Mouse (Mus musculus): ENCODE measurements around the gene Maml3. TPM values are rescaled to one million over a fixed set of nuclear protein-coding genes. Genes with fewer than 3 reads are reported as not detected.

Maml3 gene
- total RNA-seq, 1 experiment = 1.2 TPM

DNA sequence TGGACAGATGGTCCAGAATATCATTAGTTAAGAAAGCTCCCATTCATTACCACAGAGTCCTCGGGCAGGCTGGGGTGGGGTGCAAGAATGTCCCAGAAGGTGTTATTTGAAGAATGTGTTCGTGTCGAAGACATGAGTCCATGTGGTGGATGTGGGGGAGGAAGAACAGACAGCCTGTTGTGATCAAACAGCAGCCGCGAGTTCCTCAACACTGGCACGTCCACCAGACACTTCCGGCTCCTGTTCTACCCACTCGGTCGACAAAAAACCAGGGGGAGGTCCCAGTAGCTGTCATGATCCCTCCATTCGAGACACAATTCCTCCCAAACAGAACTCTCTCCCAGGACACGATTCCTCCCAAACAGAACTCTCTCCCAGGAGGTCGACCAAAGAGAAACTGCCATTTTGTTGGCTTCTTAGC, 75.2 kb downstream of the Maml3 start:
- TF ChIP-seq ZC3H11A (IDR thresholded peaks at IDR 0.05; ENCODE audit: borderline replicate concordance, low read depth, low read length) (no peak), HCFC1 (IDR thresholded peaks at IDR 0.05; ENCODE audit: borderline replicate concordance, insufficient read depth, low read length) (no peak), MAFK (IDR thresholded peaks at IDR 0.05; ENCODE audit: insufficient read depth, low read depth, low read length) (no peak)
- in situ Hi-C loops (cut with MboI; ENCODE audit: low sequenced_read_pairs in 2 of 2, unreplicated experiment in 2 of 2) = no loop called here
- no peak for DNase-seq (ENCODE audit: low read depth, low spot score)
- Histone ChIP-seq H3K4me1 (ENCODE audit: control insufficient read depth in 2 of 2, insufficient read depth in 2 of 2, low read length in 2 of 2, poor library complexity in 1 of 2) (peaks cover 2 to 7% of the 10 kb centered on the region in 2 experiments; a peak in 1 of 4 replicates), H3K9me3 (ENCODE audit: control insufficient read depth, insufficient read depth, low read depth, low read length) (no peaks in the 10 kb centered on the region), H3K36me3 (ENCODE audit: control insufficient read depth, insufficient read depth, low read length, poor library complexity, severe bottlenecking) (no peaks in the 10 kb centered on the region), H3K9ac (ENCODE audit: insufficient read depth, low read depth, low read length, poor library complexity, severe bottlenecking) (no peak overlapping the region), H3K27ac (ENCODE audit: insufficient read depth, low read depth, low read length, poor library complexity, severe bottlenecking) (no peak overlapping the region; the same call in 1 of the 2 replicates), H3K4me3 (ENCODE audit: insufficient read depth in 1 of 2, low read depth in 1 of 2, low read length in 2 of 2, poor library complexity in 1 of 2, severe bottlenecking in 1 of 2) (no peak overlapping the region)

DNA sequence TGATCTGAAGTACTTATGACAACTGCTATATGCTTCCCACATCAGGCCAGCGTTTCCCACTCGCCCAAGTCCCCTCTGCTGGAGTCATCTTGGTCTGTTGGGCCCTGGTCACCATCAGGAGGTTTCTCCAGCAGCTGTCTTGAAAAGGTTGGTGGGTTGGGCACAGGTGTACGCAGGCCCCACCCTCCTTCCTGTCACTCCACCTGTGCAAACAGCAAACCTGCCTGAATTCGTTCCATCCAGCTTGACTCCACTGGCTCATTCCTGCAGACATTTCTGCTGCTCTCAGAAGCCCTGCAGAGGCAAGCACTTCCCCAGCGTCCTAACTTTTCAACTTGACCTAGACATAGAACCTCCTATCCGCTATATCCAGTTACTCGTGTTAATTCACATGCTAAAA, 76.9 kb downstream of the Maml3 start:
- in situ Hi-C loops (cut with MboI; ENCODE audit: low sequenced_read_pairs in 2 of 2, unreplicated experiment in 2 of 2) = no loop called here
- TF ChIP-seq CHD2 (IDR thresholded peaks at IDR 0.05; ENCODE audit: low read depth, low read length) (no peak), HCFC1 (IDR thresholded peaks at IDR 0.05; ENCODE audit: borderline replicate concordance, insufficient read depth, low read length) (no peak), ZNF384 (IDR thresholded peaks at IDR 0.05; ENCODE audit: low read depth, low read length) (no peak), MAFK (IDR thresholded peaks at IDR 0.05; ENCODE audit: insufficient read depth, low read depth, low read length) (no peak), ZC3H11A (IDR thresholded peaks at IDR 0.05; ENCODE audit: borderline replicate concordance, low read depth, low read length) (no peak)
- DNase-seq (ENCODE audit: low read depth, low spot score) = no peak
- Histone ChIP-seq H3K36me3 (ENCODE audit: control insufficient read depth, insufficient read depth, low read length, poor library complexity, severe bottlenecking) (no peaks in the 10 kb centered on the region), H3K4me1 (ENCODE audit: control insufficient read depth in 2 of 2, insufficient read depth in 2 of 2, low read length in 2 of 2, poor library complexity in 1 of 2) (peaks cover 2 to 7% of the 10 kb centered on the region in 2 experiments; a peak in 1 of 4 replicates), H3K27ac (ENCODE audit: insufficient read depth, low read depth, low read length, poor library complexity, severe bottlenecking) (no peak overlapping the region), H3K9ac (ENCODE audit: insufficient read depth, low read depth, low read length, poor library complexity, severe bottlenecking) (no peak overlapping the region), H3K9me3 (ENCODE audit: control insufficient read depth, insufficient read depth, low read depth, low read length) (no peaks in the 10 kb centered on the region), H3K4me3 (ENCODE audit: insufficient read depth in 1 of 2, low read depth in 1 of 2, low read length in 2 of 2, poor library complexity in 1 of 2, severe bottlenecking in 1 of 2) (no peak overlapping the region)

DNA sequence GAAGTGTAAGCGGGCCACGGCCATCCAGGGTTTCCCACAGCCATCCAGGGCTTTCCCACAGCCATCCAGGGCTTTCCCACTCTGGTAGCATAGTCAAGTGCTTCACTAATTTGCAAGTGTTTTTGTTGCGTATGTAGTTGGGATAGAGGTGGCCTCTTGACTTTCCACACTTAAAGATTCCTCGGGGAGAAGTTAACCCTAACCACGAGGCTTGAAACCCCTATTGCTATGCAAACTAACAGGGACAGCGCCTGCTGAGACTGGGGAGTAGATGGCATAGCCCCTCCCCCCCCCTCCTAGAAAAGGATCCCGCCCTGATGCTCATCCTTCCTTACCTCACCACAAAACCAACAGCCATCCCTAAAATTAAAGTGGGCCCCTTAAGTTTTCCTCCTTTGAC, 82.4 kb downstream of the Maml3 start:
- no peak for DNase-seq (ENCODE audit: low read depth, low spot score)
- in situ Hi-C loops (cut with MboI; ENCODE audit: low sequenced_read_pairs in 2 of 2, unreplicated experiment in 2 of 2) = no loop called here
- Histone ChIP-seq H3K36me3 (ENCODE audit: control insufficient read depth, insufficient read depth, low read length, poor library complexity, severe bottlenecking) (no peaks in the 10 kb centered on the region), H3K4me3 (ENCODE audit: insufficient read depth in 1 of 2, low read depth in 1 of 2, low read length in 2 of 2, poor library complexity in 1 of 2, severe bottlenecking in 1 of 2) (no peak overlapping the region), H3K4me1 (ENCODE audit: control insufficient read depth in 2 of 2, insufficient read depth in 2 of 2, low read length in 2 of 2, poor library complexity in 1 of 2) (0 out of 4 replicates have a peak, but pooled peaks cover 3 to 4% of the 10 kb centered on the region in 2 experiments), H3K9me3 (ENCODE audit: control insufficient read depth, insufficient read depth, low read depth, low read length) (no peaks in the 10 kb centered on the region), H3K27ac (ENCODE audit: insufficient read depth, low read depth, low read length, poor library complexity, severe bottlenecking) (no peak overlapping the region), H3K9ac (ENCODE audit: insufficient read depth, low read depth, low read length, poor library complexity, severe bottlenecking) (no peak overlapping the region)
- TF ChIP-seq ZC3H11A (IDR thresholded peaks at IDR 0.05; ENCODE audit: borderline replicate concordance, low read depth, low read length) (no peak), ZNF384 (IDR thresholded peaks at IDR 0.05; ENCODE audit: low read depth, low read length) (no peak), MAFK (IDR thresholded peaks at IDR 0.05; ENCODE audit: insufficient read depth, low read depth, low read length) (no peak), CHD2 (IDR thresholded peaks at IDR 0.05; ENCODE audit: low read depth, low read length) (no peak), HCFC1 (IDR thresholded peaks at IDR 0.05; ENCODE audit: borderline replicate concordance, insufficient read depth, low read length) (no peak)

DNA sequence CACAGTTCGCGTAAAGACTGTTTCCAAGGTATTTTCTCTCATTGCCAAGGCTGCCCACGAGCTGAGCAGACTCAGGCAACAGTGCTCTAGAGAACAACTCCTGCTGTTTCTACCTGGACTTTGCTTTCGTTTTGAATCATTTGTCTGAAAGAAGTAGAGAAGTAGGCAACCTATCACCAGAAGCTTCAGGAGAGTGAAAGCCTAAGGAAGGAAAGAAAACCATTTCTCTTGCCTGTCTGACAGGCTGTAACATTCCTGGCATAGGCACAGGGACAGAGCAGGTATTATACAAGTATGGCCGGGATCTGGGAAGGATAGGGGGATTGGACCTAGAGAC, 86.8 kb downstream of the Maml3 start:
- no peak overlapping the region for H3K27ac ChIP-seq (ENCODE audit: insufficient read depth, low read depth, low read length, poor library complexity, severe bottlenecking)
- no peak for DNase-seq (ENCODE audit: low read depth, low spot score)
- H3K9me3 ChIP-seq (ENCODE audit: control insufficient read depth, insufficient read depth, low read depth, low read length) = no peaks in the 10 kb centered on the region
- no peaks in the 10 kb centered on the region for H3K36me3 ChIP-seq (ENCODE audit: control insufficient read depth, insufficient read depth, low read length, poor library complexity, severe bottlenecking)
- TF ChIP-seq HCFC1 (IDR thresholded peaks at IDR 0.05; ENCODE audit: borderline replicate concordance, insufficient read depth, low read length) (no peak), MAFK (IDR thresholded peaks at IDR 0.05; ENCODE audit: insufficient read depth, low read depth, low read length) (no peak), ZC3H11A (IDR thresholded peaks at IDR 0.05; ENCODE audit: borderline replicate concordance, low read depth, low read length) (no peak), CHD2 (IDR thresholded peaks at IDR 0.05; ENCODE audit: low read depth, low read length) (no peak), ZNF384 (IDR thresholded peaks at IDR 0.05; ENCODE audit: low read depth, low read length) (no peak)
- no peak overlapping the region for H3K4me3 ChIP-seq (ENCODE audit: insufficient read depth in 1 of 2, low read depth in 1 of 2, low read length in 2 of 2, poor library complexity in 1 of 2, severe bottlenecking in 1 of 2)
- in situ Hi-C loops (cut with MboI; ENCODE audit: low sequenced_read_pairs in 2 of 2, unreplicated experiment in 2 of 2) = no loop called here
- no peak overlapping the region for H3K9ac ChIP-seq (ENCODE audit: insufficient read depth, low read depth, low read length, poor library complexity, severe bottlenecking)
- 0 out of 4 replicates have a peak, but pooled peaks cover 3 to 4% of the 10 kb centered on the region in 2 experiments for H3K4me1 ChIP-seq (ENCODE audit: control insufficient read depth in 2 of 2, insufficient read depth in 2 of 2, low read length in 2 of 2, poor library complexity in 1 of 2)

Measured in ES-E14 (cell line).